In the genomic region with DNA sequence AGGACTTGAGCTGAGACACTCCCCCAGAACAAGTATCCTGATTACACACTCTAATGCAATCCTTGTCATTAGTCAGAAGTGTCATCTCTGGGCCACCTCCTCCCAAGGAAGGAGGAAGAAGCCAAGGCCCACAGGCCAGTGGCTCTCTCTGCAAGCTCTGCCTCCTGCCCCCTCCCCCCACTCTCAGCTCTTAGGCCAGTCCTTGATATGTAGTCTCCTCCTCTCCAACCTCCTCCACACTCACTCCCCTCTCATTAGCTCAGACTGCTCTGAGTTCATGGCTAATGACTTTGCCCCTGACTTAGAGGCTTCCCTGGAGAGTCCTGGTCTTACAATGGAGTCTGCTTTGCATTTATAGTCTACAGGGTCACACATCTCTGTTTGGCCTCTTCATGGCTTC, we compare ENCODE assay signal across 16 mouse cellular contexts.
DNase-seq lines count a peak whose midpoint lies in the region; ATAC-seq lines count a peak whose summit lies in the region.
"Had no signal": no experiment of that assay in that cellular context is flagged by ENCODE, and none has a peak within 500 bp of the region (broad histone marks: within the 10 kb centered on the region; RNA-seq: fewer than 3 reads in every experiment).

No protein-coding gene starts in this region.

- DNase-seq in adrenal gland, adult 8-10 months, result peak; percentile 26
- no peak for DNase-seq in adrenal gland, adult 18-20 months (ENCODE audit: low spot score in 2 of 2)
- DNase-seq in kidney, adult 9 months, result no peak
- DNase-seq in ZHBTc4 (ENCODE audit: low read depth, low spot score), result peak; percentile 20
- DNase-seq in left cerebral cortex, postnatal 25 days (ENCODE audit: low spot score in 2 of 2), result no peak
- DNase-seq in cerebellum, postnatal 36 days, result no peak
- DNase-seq: adrenal gland, postnatal 25 days; cerebellum, postnatal 10 days; heart, adult 18-20 months; lung, postnatal 14 days; right cerebral cortex, postnatal 4 days had no signal

- H3K4me2 ChIP-seq in kidney, embryonic 14.5 days (replicated peaks; ENCODE audit: low read depth, low read length), result no peak overlapping the region
- H3K4me2 ChIP-seq in limb, embryonic 12.5 days, result no peak overlapping the region

- peaks cover 15% of the 10 kb centered on the region for H3K27me3 ChIP-seq in kidney, embryonic 14.5 days (ENCODE audit: control insufficient read depth, insufficient read depth, low read length)
- peaks cover 25% of the 10 kb centered on the region for H3K27me3 ChIP-seq in limb, embryonic 12.5 days

- no peak overlapping the region for H3K9ac ChIP-seq in kidney, embryonic 14.5 days (ENCODE audit: low read depth, low read length)
- H3K9ac ChIP-seq in limb, embryonic 12.5 days (replicated peaks), result no peak overlapping the region
- H3K9ac ChIP-seq: liver, embryonic 14.5 days had no signal

- no peak overlapping the region for H3K27ac ChIP-seq in kidney, embryonic 14.5 days (ENCODE audit: low read depth, low read length)
- H3K27ac ChIP-seq in limb, embryonic 12.5 days, result peak overlapping the region; percentile 56; the same call in 1 of the 2 replicates
- H3K27ac ChIP-seq: liver, embryonic 14.5 days; midbrain, embryonic 10.5 days had no signal

- H3K4me1 ChIP-seq in kidney, embryonic 14.5 days (ENCODE audit: control insufficient read depth, insufficient read depth, low read length), result peaks cover 22% of the 10 kb centered on the region; the same call in 1 of the 2 replicates
- H3K4me1 ChIP-seq in limb, embryonic 12.5 days (replicated peaks), result peaks cover 26% of the 10 kb centered on the region

- no peak overlapping the region for H3K4me3 ChIP-seq in kidney, embryonic 14.5 days (ENCODE audit: low read length)
- no peak overlapping the region for H3K4me3 ChIP-seq in limb, embryonic 12.5 days (replicated peaks)
- H3K4me3 ChIP-seq: midbrain, embryonic 10.5 days; myocyte had no signal

- H3K36me3 ChIP-seq in kidney, embryonic 14.5 days (ENCODE audit: control insufficient read depth, insufficient read depth, low read length), result no peaks in the 10 kb centered on the region
- H3K36me3 ChIP-seq in limb, embryonic 12.5 days, result no peaks in the 10 kb centered on the region
- H3K36me3 ChIP-seq: midbrain, embryonic 10.5 days had no signal

- no peaks in the 10 kb centered on the region for H3K9me3 ChIP-seq in kidney, embryonic 14.5 days (ENCODE audit: control insufficient read depth, low read length)
- H3K9me3 ChIP-seq in limb, embryonic 12.5 days, result no peaks in the 10 kb centered on the region
- H3K9me3 ChIP-seq: midbrain, embryonic 10.5 days had no signal

- intact Hi-C loops in left cerebral cortex, postnatal 25 days (cut with DNase I), result loop anchor here (10.0 kb wide), 1 partner anchor 313 kb away; no protein-coding TSS in a partner anchor

- peak; percentile 63; the same call in 1 of the 2 replicates for ATAC-seq in kidney, embryonic 14.5 days (ENCODE audit: low FRiP score, low TSS enrichment)
- no peak for ATAC-seq in limb, embryonic 12.5 days (ENCODE audit: insufficient number of reproducible peaks, insufficient read depth, low FRiP score, low TSS enrichment, low read depth)

Comparison
In these comparisons a context has a peak if more than half of its experiments do, and no peak if none do; other contexts are left out.
1. DNase-seq: peak in adrenal gland, adult 8-10 months (single experiment) and ZHBTc4 (single experiment); none in adrenal gland, adult 18-20 months (0 of 2), kidney, adult 9 months (single experiment), left cerebral cortex, postnatal 25 days (0 of 2) and cerebellum, postnatal 36 days (0 of 2).